Mouse (Mus musculus) megakaryocyte, adult 5-6 weeks (primary cell): Measurements from ENCODE around the gene Krtap7-1. TPM values are rescaled to one million over a fixed set of nuclear protein-coding genes. Genes with fewer than 3 reads are reported as not detected.

Experiments
- total RNA-seq, 2 experiments: library from RNA; stranded (forward) in 1 of 2; stranded (reverse) in 1 of 2; fragments of 153-499, 151-499 nt in 1 of 2; fragments of 221-1000, 200-1000 nt in 1 of 2; gene quantifications; 2 replicates each; pipeline versions ENCODE4 v1.2.3 to v1.2.4; 2015 to 2017

Krtap7-1 gene
- total RNA-seq, 2 experiments from 2014 or later, result not detected

Other genes starting within 250 kb of the Krtap7-1 start
- not detected in 2 replicates for gene Krtap21-1, start 104.5 kb downstream of the Krtap7-1 start, total RNA-seq (2015)
- gene Krtap21-1, start 104.5 kb downstream of the Krtap7-1 start, total RNA-seq (2017), result not detected in 2 replicates
- gene Krtap6-2, start 88.2 kb downstream of the Krtap7-1 start, total RNA-seq (2015), result not detected in 2 replicates
- gene Krtap6-2, start 88.2 kb downstream of the Krtap7-1 start, total RNA-seq (2017), result not detected in 2 replicates
- not detected in 2 replicates for gene Krtap8-1, start 20.4 kb downstream of the Krtap7-1 start, total RNA-seq (2015)
- gene Krtap8-1, start 20.4 kb downstream of the Krtap7-1 start, total RNA-seq (2017), result not detected in 2 replicates
- gene Krtap11-1, start 62.9 kb upstream of the Krtap7-1 start, total RNA-seq (2015), result not detected in 2 replicates
- gene Krtap11-1, start 62.9 kb upstream of the Krtap7-1 start, total RNA-seq (2017), result not detected in 2 replicates